In the genomic region with DNA sequence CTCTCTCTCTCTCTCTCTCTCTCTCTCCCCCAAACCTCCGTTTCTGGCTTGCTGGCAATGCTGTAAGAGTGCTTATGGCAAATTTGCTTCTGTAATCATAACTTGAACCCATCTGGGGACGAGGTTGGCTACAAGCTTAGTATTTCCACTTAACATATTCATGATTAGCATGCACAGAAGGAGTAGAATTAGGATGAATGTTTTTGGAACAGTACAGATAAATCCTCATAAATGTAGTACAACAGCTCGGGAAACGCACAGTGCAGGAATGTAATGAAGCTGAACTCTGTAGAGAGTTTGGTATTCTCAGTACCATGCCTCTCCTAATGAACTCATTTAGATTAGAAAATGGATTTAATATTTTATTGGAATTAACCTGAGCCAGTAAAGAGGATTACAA, we compare ENCODE assay signal across 30 mouse cellular contexts.
DNase-seq lines count a peak whose midpoint lies in the region; ATAC-seq and TF ChIP-seq lines count a peak whose summit lies in the region.
"Had no signal": no experiment of that assay in that cellular context is flagged by ENCODE, and none has a peak within 500 bp of the region (broad histone marks: within the 10 kb centered on the region; RNA-seq: fewer than 3 reads in every experiment).

No protein-coding gene starts in this region.

- no peak overlapping the region for H3K4me2 ChIP-seq in forebrain, embryonic 15.5 days (replicated peaks)
- H3K4me2 ChIP-seq in forebrain, embryonic 11.5 days (ENCODE audit: low read depth, low read length, severe bottlenecking) = no peak overlapping the region
- H3K4me2 ChIP-seq in hindbrain, embryonic 16.5 days (ENCODE audit: low read length) = no peak overlapping the region
- no peak overlapping the region for H3K4me2 ChIP-seq in hindbrain, embryonic 11.5 days (replicated peaks; ENCODE audit: low read depth, low read length)
- H3K4me2 ChIP-seq in neural tube, embryonic 14.5 days (ENCODE audit: low read depth, low read length) = no peak overlapping the region
- no peak overlapping the region for H3K4me2 ChIP-seq in neural tube, embryonic 15.5 days
- H3K4me2 ChIP-seq in midbrain, postnatal 0 days (ENCODE audit: low read depth, low read length, poor library complexity, severe bottlenecking) = no peak overlapping the region
- H3K4me2 ChIP-seq: embryonic facial prominence, embryonic 13.5 days; heart, embryonic 11.5 days; limb, embryonic 15.5 days; liver, embryonic 13.5 days had no signal

- 47% methylated on average over 4 of the region's 4 CpGs for WGBS in forebrain, embryonic 15.5 days
- 80% methylated on average over 4 of the region's 4 CpGs for WGBS in forebrain, embryonic 11.5 days
- WGBS in hindbrain, embryonic 16.5 days = 46% methylated on average over 4 of the region's 4 CpGs
- WGBS in hindbrain, embryonic 11.5 days = 83% methylated on average over 4 of the region's 4 CpGs
- WGBS in neural tube, embryonic 14.5 days = 64% methylated on average over 4 of the region's 4 CpGs
- WGBS in neural tube, embryonic 15.5 days = 39% methylated on average over 4 of the region's 4 CpGs
- 40% methylated on average over 4 of the region's 4 CpGs for WGBS in midbrain, postnatal 0 days

- DNase-seq in forebrain, embryonic 11.5 days (ENCODE audit: low spot score) = no peak
- no peak for DNase-seq in hindbrain, embryonic 11.5 days (ENCODE audit: low spot score)
- DNase-seq in midbrain, postnatal 0 days (ENCODE audit: low spot score) = peak; percentile 14
- DNase-seq in heart, postnatal 14 days = no peak
- DNase-seq: adrenal gland, postnatal 14 days; cerebellum, adult 18-20 months; cerebellum, postnatal 10 days; gastrocnemius, postnatal 25 days; heart, adult 18-20 months; heart, postnatal 4 days; kidney, adult 18-20 months; kidney, postnatal 4 days; liver, embryonic 13.5 days; lung, adult 18-20 months; lung, postnatal 4 days; right cerebral cortex, postnatal 4 days; thymus, adult 18-20 months; thymus, postnatal 25 days had no signal

- peaks cover 4% of the 10 kb centered on the region; the same call in 1 of the 2 replicates for H3K4me1 ChIP-seq in forebrain, embryonic 15.5 days
- no peaks in the 10 kb centered on the region for H3K4me1 ChIP-seq in forebrain, embryonic 11.5 days (replicated peaks; ENCODE audit: control insufficient read depth, insufficient read depth, low read length)
- no peaks in the 10 kb centered on the region for H3K4me1 ChIP-seq in hindbrain, embryonic 16.5 days (ENCODE audit: control insufficient read depth, insufficient read depth, low read depth, low read length)
- no peaks in the 10 kb centered on the region for H3K4me1 ChIP-seq in hindbrain, embryonic 11.5 days (replicated peaks; ENCODE audit: control insufficient read depth, insufficient read depth, low read length)
- no peaks in the 10 kb centered on the region for H3K4me1 ChIP-seq in neural tube, embryonic 14.5 days (ENCODE audit: control insufficient read depth, insufficient read depth, low read length)
- H3K4me1 ChIP-seq in neural tube, embryonic 15.5 days = no peaks in the 10 kb centered on the region
- no peaks in the 10 kb centered on the region for H3K4me1 ChIP-seq in midbrain, postnatal 0 days (ENCODE audit: insufficient read depth, low read length)
- H3K4me1 ChIP-seq: embryonic facial prominence, embryonic 13.5 days; limb, embryonic 15.5 days; liver, embryonic 13.5 days; megakaryocyte, embryonic 14.5 days had no signal

- H3K27me3 ChIP-seq in forebrain, embryonic 15.5 days = no peaks in the 10 kb centered on the region
- H3K27me3 ChIP-seq in forebrain, embryonic 11.5 days (ENCODE audit: control insufficient read depth, insufficient read depth, low read length) = no peaks in the 10 kb centered on the region
- no peaks in the 10 kb centered on the region for H3K27me3 ChIP-seq in hindbrain, embryonic 16.5 days (replicated peaks; ENCODE audit: control insufficient read depth, insufficient read depth, low read length)
- no peaks in the 10 kb centered on the region for H3K27me3 ChIP-seq in hindbrain, embryonic 11.5 days (ENCODE audit: control insufficient read depth, insufficient read depth, low read length)
- H3K27me3 ChIP-seq in neural tube, embryonic 14.5 days (ENCODE audit: control insufficient read depth, insufficient read depth, low read length) = no peaks in the 10 kb centered on the region
- no peaks in the 10 kb centered on the region for H3K27me3 ChIP-seq in neural tube, embryonic 15.5 days (replicated peaks)
- H3K27me3 ChIP-seq in midbrain, postnatal 0 days (ENCODE audit: insufficient read depth, low read length) = no peaks in the 10 kb centered on the region
- H3K27me3 ChIP-seq: embryonic facial prominence, embryonic 13.5 days; limb, embryonic 15.5 days; liver, embryonic 13.5 days; megakaryocyte, embryonic 14.5 days; Patski had no signal

- no peak overlapping the region for H3K9ac ChIP-seq in forebrain, embryonic 15.5 days (replicated peaks)
- no peak overlapping the region for H3K9ac ChIP-seq in forebrain, embryonic 11.5 days (ENCODE audit: low read length)
- no peak overlapping the region for H3K9ac ChIP-seq in hindbrain, embryonic 16.5 days (ENCODE audit: low read depth, low read length)
- no peak overlapping the region for H3K9ac ChIP-seq in hindbrain, embryonic 11.5 days (ENCODE audit: low read depth, low read length)
- no peak overlapping the region for H3K9ac ChIP-seq in neural tube, embryonic 14.5 days (replicated peaks; ENCODE audit: low read depth, low read length)
- no peak overlapping the region for H3K9ac ChIP-seq in neural tube, embryonic 15.5 days (replicated peaks)
- H3K9ac ChIP-seq in midbrain, postnatal 0 days (replicated peaks; ENCODE audit: low read length, poor library complexity, severe bottlenecking) = no peak overlapping the region
- H3K9ac ChIP-seq: embryonic facial prominence, embryonic 13.5 days; limb, embryonic 15.5 days; liver, embryonic 13.5 days had no signal

- H3K27ac ChIP-seq in forebrain, embryonic 15.5 days (replicated peaks) = no peak overlapping the region
- no peak overlapping the region for H3K27ac ChIP-seq in forebrain, embryonic 11.5 days (ENCODE audit: low read depth, low read length)
- no peak overlapping the region for H3K27ac ChIP-seq in hindbrain, embryonic 16.5 days (ENCODE audit: low read depth, low read length)
- H3K27ac ChIP-seq in hindbrain, embryonic 11.5 days (ENCODE audit: low read depth, low read length) = no peak overlapping the region
- no peak overlapping the region for H3K27ac ChIP-seq in neural tube, embryonic 14.5 days (ENCODE audit: low read depth, low read length)
- H3K27ac ChIP-seq in neural tube, embryonic 15.5 days (replicated peaks) = no peak overlapping the region
- no peak overlapping the region for H3K27ac ChIP-seq in midbrain, postnatal 0 days (ENCODE audit: low read depth, low read length)
- H3K27ac ChIP-seq: embryonic facial prominence, embryonic 13.5 days; kidney, postnatal 0 days; limb, embryonic 15.5 days; liver, embryonic 13.5 days; stomach, postnatal 0 days had no signal

- H3K9me3 ChIP-seq in forebrain, embryonic 15.5 days = no peaks in the 10 kb centered on the region
- H3K9me3 ChIP-seq in forebrain, embryonic 11.5 days (ENCODE audit: control insufficient read depth, low read length) = no peaks in the 10 kb centered on the region
- H3K9me3 ChIP-seq in hindbrain, embryonic 16.5 days (ENCODE audit: control insufficient read depth, low read length) = no peaks in the 10 kb centered on the region
- H3K9me3 ChIP-seq in hindbrain, embryonic 11.5 days (ENCODE audit: control insufficient read depth, low read length) = no peaks in the 10 kb centered on the region
- H3K9me3 ChIP-seq in neural tube, embryonic 14.5 days (ENCODE audit: control insufficient read depth, low read length) = no peaks in the 10 kb centered on the region
- no peaks in the 10 kb centered on the region for H3K9me3 ChIP-seq in neural tube, embryonic 15.5 days (replicated peaks)
- H3K9me3 ChIP-seq in midbrain, postnatal 0 days (ENCODE audit: low read length) = no peaks in the 10 kb centered on the region
- H3K9me3 ChIP-seq: embryonic facial prominence, embryonic 13.5 days; limb, embryonic 15.5 days; liver, embryonic 13.5 days; megakaryocyte, embryonic 14.5 days had no signal

- H3K36me3 ChIP-seq in forebrain, embryonic 15.5 days = no peaks in the 10 kb centered on the region
- no peaks in the 10 kb centered on the region for H3K36me3 ChIP-seq in forebrain, embryonic 11.5 days (ENCODE audit: control insufficient read depth, insufficient read depth, low read length)
- no peaks in the 10 kb centered on the region for H3K36me3 ChIP-seq in hindbrain, embryonic 16.5 days (ENCODE audit: control insufficient read depth, insufficient read depth, low read length)
- no peaks in the 10 kb centered on the region for H3K36me3 ChIP-seq in hindbrain, embryonic 11.5 days (ENCODE audit: control insufficient read depth, insufficient read depth, low read length)
- H3K36me3 ChIP-seq in neural tube, embryonic 14.5 days (ENCODE audit: control insufficient read depth, insufficient read depth, low read length) = no peaks in the 10 kb centered on the region
- no peaks in the 10 kb centered on the region for H3K36me3 ChIP-seq in neural tube, embryonic 15.5 days
- no peaks in the 10 kb centered on the region for H3K36me3 ChIP-seq in midbrain, postnatal 0 days (ENCODE audit: insufficient read depth, low read length)
- H3K36me3 ChIP-seq: embryonic facial prominence, embryonic 13.5 days; limb, embryonic 15.5 days; liver, embryonic 13.5 days had no signal

- peak; percentile 61 for ATAC-seq in forebrain, embryonic 15.5 days (replicated peaks)
- ATAC-seq in forebrain, embryonic 11.5 days (replicated peaks; ENCODE audit: low FRiP score) = no peak
- ATAC-seq in hindbrain, embryonic 16.5 days = peak; percentile 58; the same call in 1 of the 2 replicates
- ATAC-seq in hindbrain, embryonic 11.5 days (ENCODE audit: low FRiP score) = no peak
- ATAC-seq in neural tube, embryonic 14.5 days (ENCODE audit: low read depth) = 0 out of 2 replicates have a peak, but pooled peaks have one; percentile 38
- ATAC-seq in neural tube, embryonic 15.5 days (ENCODE audit: low FRiP score) = no peak
- no peak for ATAC-seq in midbrain, postnatal 0 days (ENCODE audit: low FRiP score)
- ATAC-seq: lung, postnatal 0 days; Patski had no signal

- no peak overlapping the region for H3K4me3 ChIP-seq in forebrain, embryonic 15.5 days
- H3K4me3 ChIP-seq in forebrain, embryonic 11.5 days (ENCODE audit: low read depth, low read length) = no peak overlapping the region
- no peak overlapping the region for H3K4me3 ChIP-seq in hindbrain, embryonic 16.5 days (ENCODE audit: low read length)
- H3K4me3 ChIP-seq in hindbrain, embryonic 11.5 days (ENCODE audit: low read depth, low read length) = no peak overlapping the region
- no peak overlapping the region for H3K4me3 ChIP-seq in neural tube, embryonic 14.5 days (ENCODE audit: low read depth, low read length)
- H3K4me3 ChIP-seq in neural tube, embryonic 15.5 days (replicated peaks) = no peak overlapping the region
- no peak overlapping the region for H3K4me3 ChIP-seq in midbrain, postnatal 0 days (ENCODE audit: low read depth, low read length)
- H3K4me3 ChIP-seq: embryonic facial prominence, embryonic 13.5 days; limb, embryonic 15.5 days; liver, embryonic 13.5 days; megakaryocyte, embryonic 14.5 days had no signal

- intact Hi-C loops in heart, postnatal 14 days (cut with DNase I) = no loop called here

- TF ChIP-seq CTCF in midbrain, postnatal 0 days (IDR thresholded peaks at IDR 0.05) = no peak

Comparison
In these comparisons a context has a peak if more than half of its experiments do, and no peak if none do; other contexts are left out.
1. ATAC-seq: peak in forebrain, embryonic 15.5 days (single experiment), hindbrain, embryonic 16.5 days (single experiment) and neural tube, embryonic 14.5 days (single experiment); none in forebrain, embryonic 11.5 days (single experiment), hindbrain, embryonic 11.5 days (single experiment), neural tube, embryonic 15.5 days (single experiment) and midbrain, postnatal 0 days (single experiment).